Mouse (Mus musculus): Measurements from ENCODE around the gene Dyrk2. TPM values are rescaled to one million over a fixed set of nuclear protein-coding genes. Genes with fewer than 3 reads are reported as not detected.

Gene Dyrk2
- total and polyA plus RNA-seq, 3 experiments, result 7.1 to 9.5 TPM; not detected in 1

DNA sequence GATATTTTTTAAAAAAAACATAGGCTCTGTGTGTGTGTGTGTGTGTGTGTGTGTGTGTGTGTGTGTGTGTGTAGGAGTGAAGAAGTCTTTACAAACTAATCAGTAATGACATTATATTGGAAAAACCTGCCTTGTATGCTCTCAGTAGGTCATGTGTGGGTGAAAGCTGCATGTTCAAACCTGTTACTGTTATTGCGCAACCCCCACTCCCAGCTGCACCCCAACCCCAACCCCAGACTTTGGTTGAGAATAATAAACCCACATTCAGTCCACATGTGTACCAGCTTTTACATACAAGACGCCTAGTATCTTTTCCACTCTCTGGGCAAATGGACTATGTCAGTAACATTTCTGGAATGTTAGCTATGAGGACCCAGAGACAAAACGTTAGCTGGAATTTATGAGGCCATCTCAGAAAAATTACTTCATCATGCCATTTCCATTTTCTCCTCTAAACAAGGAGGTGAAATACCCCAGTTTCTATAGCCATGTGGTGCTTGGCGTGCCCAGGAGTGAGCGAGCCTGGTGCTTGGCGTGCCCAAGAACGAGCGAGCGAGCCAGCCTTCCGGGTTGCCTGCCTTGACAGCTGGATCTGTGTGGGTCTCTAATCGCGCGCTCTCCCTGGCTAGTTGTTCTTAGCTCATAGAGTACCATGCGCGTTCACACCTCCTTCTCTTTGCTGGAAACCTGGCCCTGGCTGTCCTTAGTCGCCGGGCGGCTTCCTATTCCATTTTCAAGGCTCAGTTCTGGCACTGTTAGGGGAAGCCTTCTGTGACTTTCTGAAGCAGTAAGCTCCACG lies 30.5 kb downstream of the Dyrk2 start:
- no peak for DNase-seq (ENCODE audit: low read depth, low spot score)
- Histone ChIP-seq H3K4me3 (ENCODE audit: control insufficient read depth in 1 of 2, insufficient read depth in 1 of 2, low read depth in 2 of 2, low read length in 2 of 2) (no peak overlapping the region), H3K9ac (ENCODE audit: control insufficient read depth, low read depth, low read length, poor library complexity, severe bottlenecking) (no peak overlapping the region), H3K79me2 (ENCODE audit: control insufficient read depth, insufficient read depth, low read length, poor library complexity) (no peaks in the 10 kb centered on the region), H3K9me3 (replicated peaks; ENCODE audit: insufficient read depth, low read length) (no peaks in the 10 kb centered on the region), H3K36me3 (ENCODE audit: control insufficient read depth in 1 of 2, insufficient read depth in 2 of 2, low read length in 2 of 2) (no peaks in the 10 kb centered on the region), H3K4me1 (ENCODE audit: control insufficient read depth in 1 of 2, insufficient read depth in 2 of 2, low read length in 2 of 2) (no peaks in the 10 kb centered on the region), H3K27ac (ENCODE audit: control insufficient read depth, low read depth, low read length) (no peak overlapping the region), H3K27me3 (ENCODE audit: control insufficient read depth in 1 of 2, insufficient read depth in 2 of 2, low read length in 2 of 2) (no peaks in the 10 kb centered on the region)
- TF ChIP-seq TCF12 (IDR thresholded peaks at IDR 0.05; ENCODE audit: low read depth, low read length), result no peak
- TF ChIP-seq NELFE (IDR thresholded peaks at IDR 0.05; ENCODE audit: low read depth, low read length), result no peak
- TF ChIP-seq ZKSCAN1 (IDR thresholded peaks at IDR 0.05; ENCODE audit: low read depth, low read length), result no peak
- no peak for TF ChIP-seq USF1 (IDR thresholded peaks at IDR 0.05; ENCODE audit: low read depth, low read length)
- TF ChIP-seq JUND (IDR thresholded peaks at IDR 0.05; ENCODE audit: low read depth, low read length), result no peak
- no peak for TF ChIP-seq UBTF (IDR thresholded peaks at IDR 0.05; ENCODE audit: borderline replicate concordance, insufficient read depth, low read depth, low read length)
- no peak for TF ChIP-seq ZC3H11A (IDR thresholded peaks at IDR 0.05; ENCODE audit: low read depth, low read length)
- TF ChIP-seq KAT2A (conservative IDR thresholded peaks at IDR 0.05; ENCODE audit: low read depth, low read length), result no peak
- no peak for TF ChIP-seq CHD1 (IDR thresholded peaks at IDR 0.05; ENCODE audit: low read depth, low read length)
- TF ChIP-seq HCFC1 (IDR thresholded peaks at IDR 0.05; ENCODE audit: low read depth, low read length), result no peak
- no peak for TF ChIP-seq MXI1 (IDR thresholded peaks at IDR 0.05; ENCODE audit: low read depth, low read length)
- no peak for TF ChIP-seq E2F4 (IDR thresholded peaks at IDR 0.05; ENCODE audit: borderline replicate concordance, low read depth, low read length)
- TF ChIP-seq NRF1 (IDR thresholded peaks at IDR 0.05; ENCODE audit: insufficient read depth, low read depth, low read length, poor library complexity, severe bottlenecking), result no peak
- no peak for TF ChIP-seq ZMIZ1 (IDR thresholded peaks at IDR 0.05; ENCODE audit: low read depth, low read length)

DNA sequence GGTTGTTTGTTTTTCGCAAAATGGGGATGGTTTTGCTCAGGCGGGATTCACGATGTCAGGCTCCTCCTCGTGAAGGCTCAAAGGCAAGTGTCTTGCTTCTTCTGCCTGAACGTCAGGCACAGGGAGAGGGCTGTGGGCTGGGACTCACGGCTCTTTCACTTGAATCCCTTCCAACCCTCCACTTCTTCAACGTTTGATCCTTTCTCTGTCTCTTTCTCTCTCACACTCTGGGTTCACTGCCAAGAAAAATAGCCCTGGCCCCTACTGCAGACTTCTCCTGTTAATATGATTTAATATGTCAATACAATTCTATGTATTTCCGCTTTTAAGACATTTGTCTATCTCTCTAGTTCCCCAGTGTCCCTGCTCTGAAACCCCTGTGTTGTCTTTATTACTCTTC lies 32.4 kb downstream of the Dyrk2 start:
- Histone ChIP-seq H3K36me3 (ENCODE audit: control insufficient read depth in 1 of 2, insufficient read depth in 2 of 2, low read length in 2 of 2) (no peaks in the 10 kb centered on the region), H3K4me3 (ENCODE audit: control insufficient read depth in 1 of 2, insufficient read depth in 1 of 2, low read depth in 2 of 2, low read length in 2 of 2) (no peak overlapping the region), H3K79me2 (ENCODE audit: control insufficient read depth, insufficient read depth, low read length, poor library complexity) (no peaks in the 10 kb centered on the region), H3K9ac (ENCODE audit: control insufficient read depth, low read depth, low read length, poor library complexity, severe bottlenecking) (no peak overlapping the region), H3K27ac (ENCODE audit: control insufficient read depth, low read depth, low read length) (no peak overlapping the region), H3K9me3 (replicated peaks; ENCODE audit: insufficient read depth, low read length) (no peaks in the 10 kb centered on the region), H3K27me3 (ENCODE audit: control insufficient read depth in 1 of 2, insufficient read depth in 2 of 2, low read length in 2 of 2) (no peaks in the 10 kb centered on the region), H3K4me1 (ENCODE audit: control insufficient read depth in 1 of 2, insufficient read depth in 2 of 2, low read length in 2 of 2) (no peaks in the 10 kb centered on the region)
- TF ChIP-seq MYB (IDR thresholded peaks at IDR 0.05; ENCODE audit: low read depth, low read length) (no peak), CTCF (IDR thresholded peaks at IDR 0.05 in 2 of 3, conservative IDR thresholded peaks at IDR 0.05 in 1 of 3; ENCODE audit: control insufficient read depth in 1 of 3, insufficient read depth in 1 of 3, low read depth in 2 of 3, low read length in 3 of 3, poor library complexity in 1 of 3, severe bottlenecking in 1 of 3) (no peak), BHLHE40 (IDR thresholded peaks at IDR 0.05; ENCODE audit: borderline replicate concordance, low read depth, low read length) (no peak), ZNF384 (IDR thresholded peaks at IDR 0.05; ENCODE audit: low read depth, low read length) (no peak), CHD1 (IDR thresholded peaks at IDR 0.05; ENCODE audit: low read depth, low read length) (no peak), POLR2AphosphoS2 (IDR thresholded peaks at IDR 0.05; ENCODE audit: low read length) (no peak), HCFC1 (IDR thresholded peaks at IDR 0.05; ENCODE audit: low read depth, low read length) (no peak), KAT2A (conservative IDR thresholded peaks at IDR 0.05; ENCODE audit: low read depth, low read length) (no peak), RCOR1 (IDR thresholded peaks at IDR 0.05; ENCODE audit: low read depth, low read length) (no peak), EP300 (IDR thresholded peaks at IDR 0.05; ENCODE audit: low read depth in 1 of 2, low read length in 2 of 2) (no peak), CHD2 (IDR thresholded peaks at IDR 0.05; ENCODE audit: low read length) (no peak), GATA1 (IDR thresholded peaks at IDR 0.05; ENCODE audit: low read depth, low read length) (no peak), SIN3A (IDR thresholded peaks at IDR 0.05; ENCODE audit: low read length) (no peak), MAFK (IDR thresholded peaks at IDR 0.05; ENCODE audit: borderline replicate concordance, low read depth, low read length) (no peak), JUND (IDR thresholded peaks at IDR 0.05; ENCODE audit: low read depth, low read length) (no peak), MXI1 (IDR thresholded peaks at IDR 0.05; ENCODE audit: low read depth, low read length) (no peak), E2F4 (IDR thresholded peaks at IDR 0.05; ENCODE audit: borderline replicate concordance, low read depth, low read length) (no peak)
- no peak for DNase-seq (ENCODE audit: low read depth, low spot score)
